Mouse (Mus musculus) lung, embryonic 14.5 days (tissue): ENCODE results near the gene Med11. TPM values are rescaled to one million over a fixed set of nuclear protein-coding genes. Genes with fewer than 3 reads are reported as not detected.

Experiments used
- ATAC-seq: fragments of 200-750 bp; cut with Nextera tagmentation; 2 replicates; pipeline ENCODE4 v1.8.0; 2017; ENCODE audit warnings: mild to moderate bottlenecking, moderate TSS enrichment, moderate library complexity; ENCODE audit not compliant: insufficient read depth
- DNase-seq: peaks from one replicate; pipeline ENCODE4 v3.0.0-alpha.2; 2015
- H3K27ac ChIP-seq: fragments of 300-500 bp; sonication (generic); 2 replicates; pipeline ENCODE4 v1.5.1; 2014; ENCODE audit warnings: low read depth, mild to moderate bottlenecking, moderate library complexity
- H3K27me3 ChIP-seq: fragments of 300-500 bp; sonication (generic); 2 replicates; pipeline ENCODE4 v1.6.1; 2014; ENCODE audit warnings: low read length, control low read depth; ENCODE audit not compliant: insufficient read depth
- H3K36me3 ChIP-seq: fragments of 300-500 bp; sonication (generic); 2 replicates; pipeline ENCODE4 v1.6.1; 2014; ENCODE audit warnings: control low read depth; ENCODE audit not compliant: insufficient read depth
- H3K4me1 ChIP-seq: fragments of 300-500 bp; sonication (generic); 2 replicates; pipeline ENCODE4 v1.6.1; 2014; ENCODE audit warnings: antibody characterized with exemption, control low read depth; ENCODE audit not compliant: insufficient read depth
- H3K4me2 ChIP-seq: fragments of 300-500 bp; sonication (generic); 2 replicates; pipeline ENCODE4 v1.6.1; 2014; ENCODE audit warnings: mild to moderate bottlenecking
- H3K4me3 ChIP-seq: fragments of 300-500 bp; sonication (generic); 2 replicates; pipeline ENCODE4 v1.5.1; 2014; ENCODE audit warnings: low read depth, low read length
- H3K9ac ChIP-seq: fragments of 300-500 bp; sonication (generic); 2 replicates; pipeline ENCODE4 v1.6.1; 2014
- H3K9me3 ChIP-seq: fragments of 300-500 bp; sonication (generic); 2 replicates; pipeline ENCODE4 v1.6.1; 2016; ENCODE audit warnings: low read depth, low read length, control low read depth
- CTCF ChIP-seq: IDR thresholded peaks from 2 replicates; pipeline ENCODE4 v1.5.1; 2016; ENCODE audit warnings: antibody characterized with exemption, low read depth
- WGBS: fragments of 180-500 bp; shearing (Covaris S2); extraction: QIAGEN DNeasy Blood & Tissue Kit; methylation state at CpG from one replicate; pipeline ENCODE4 v1.1.7; 2014; 5-methylcytosine and 5-hydroxymethylcytosine counted together
- polyA plus RNA-seq: library from polyadenylated mRNA; unstranded; fragments of >200 nt; fragmentation: Nextera tagmentation; extraction: Ambion mirVana; gene quantifications from 2 replicates; pipeline ENCODE4 v1.2.1, GENCODE M21; 2014

The Med11 gene
- polyA plus RNA-seq, 1 experiment from 2014 or later: 47.9 TPM

GRCm38 (mm10) chr11:70446756-70447155 is 5.0 kb upstream of the Med11 start:
- ATAC-seq (no peak), DNase-seq (peak; percentile 3)
- H3K36me3 ChIP-seq: 0 out of 2 replicates have a peak, but pooled peaks cover 5% of the 10 kb centered on the region
- 0 out of 2 replicates have a peak, but pooled peaks cover 3% of the 10 kb centered on the region for H3K4me1 ChIP-seq
- H3K27me3 ChIP-seq: no peaks in the 10 kb centered on the region
- no peak overlapping the region for H3K4me2 ChIP-seq
- H3K27ac ChIP-seq: no peak overlapping the region
- no peaks in the 10 kb centered on the region for H3K9me3 ChIP-seq
- H3K4me3 ChIP-seq: no peak overlapping the region
- WGBS: 44% methylated on average over 3 of the region's 3 CpGs
- TF ChIP-seq CTCF: no peak
- H3K9ac ChIP-seq: no peak overlapping the region

- H3K9ac ChIP-seq: no peak overlapping the region
- DNase-seq (no peak), ATAC-seq (no peak)
- no peak overlapping the region for H3K4me3 ChIP-seq
- 84% methylated on average over 1 of the region's 1 CpGs for WGBS
- no peak for TF ChIP-seq CTCF
- no peaks in the 10 kb centered on the region for H3K9me3 ChIP-seq
- H3K27me3 ChIP-seq: no peaks in the 10 kb centered on the region
- H3K4me1 ChIP-seq: peaks cover 5% of the 10 kb centered on the region; the same call in 1 of the 2 replicates
- H3K36me3 ChIP-seq: 0 out of 2 replicates have a peak, but pooled peaks cover 1% of the 10 kb centered on the region
- H3K27ac ChIP-seq: no peak overlapping the region
- no peak overlapping the region for H3K4me2 ChIP-seq
These were observed 4.3 kb upstream of the Med11 start for GRCm38 (mm10) chr11:70447373-70447772.

GRCm38 (mm10) chr11:70450926-70451325 is 793 bp upstream of the Med11 start:
- H3K4me1 ChIP-seq: peaks cover 14% of the 10 kb centered on the region; the same call in 1 of the 2 replicates
- no peak overlapping the region; the same call in none of the 2 replicates for H3K4me2 ChIP-seq
- 77% methylated on average over 2 of the region's 2 CpGs for WGBS
- no peak for TF ChIP-seq CTCF
- no peaks in the 10 kb centered on the region for H3K27me3 ChIP-seq
- H3K9me3 ChIP-seq: no peaks in the 10 kb centered on the region
- DNase-seq: no peak
- H3K36me3 ChIP-seq: peaks cover 8% of the 10 kb centered on the region
- H3K9ac ChIP-seq: no peak overlapping the region
- H3K4me3 ChIP-seq: no peak overlapping the region
- no peak overlapping the region for H3K27ac ChIP-seq
- no peak for ATAC-seq

- peaks cover 15% of the 10 kb centered on the region for H3K4me1 ChIP-seq
- H3K4me2 ChIP-seq: peak overlapping the region; percentile 87
- peaks cover under 1% of the 10 kb centered on the region; the same call in 1 of the 2 replicates for H3K27me3 ChIP-seq
- H3K9ac ChIP-seq: no peak overlapping the region
- no peaks in the 10 kb centered on the region for H3K9me3 ChIP-seq
- H3K27ac ChIP-seq: no peak overlapping the region
- DNase-seq (peak; percentile 9), ATAC-seq (no peak)
- TF ChIP-seq CTCF: no peak
- no peak overlapping the region for H3K4me3 ChIP-seq
- peaks cover 8% of the 10 kb centered on the region for H3K36me3 ChIP-seq
- 86% methylated on average over 9 of the region's 9 CpGs for WGBS
These were observed 1.7 kb downstream of the Med11 start for GRCm38 (mm10) chr11:70453261-70454044.

- peak within 1 kb of the TSS; percentile 64 for H3K9ac ChIP-seq
- peaks cover 12% of the 10 kb centered on the region for H3K27me3 ChIP-seq
- H3K36me3 ChIP-seq: no peaks in the 10 kb centered on the region
- 13% methylated on average over 32 of the region's 32 CpGs for WGBS
- no peaks in the 10 kb centered on the region for H3K9me3 ChIP-seq
- H3K4me2 ChIP-seq: peak within 1 kb of the TSS; percentile 98
- peaks cover 7% of the 10 kb centered on the region; the same call in 1 of the 2 replicates for H3K4me1 ChIP-seq
- DNase-seq (peak; percentile 29), ATAC-seq (peak; percentile 29; the same call in 1 of the 2 replicates)
- TF ChIP-seq CTCF: no peak
- H3K4me3 ChIP-seq: peak within 1 kb of the TSS; percentile 63
- H3K27ac ChIP-seq: no peak within 1 kb of the TSS
These were observed 7.2 kb downstream of the Med11 start, which contains the start of gene Zmynd15 for GRCm38 (mm10) chr11:70458688-70459600. Gene Zmynd15, plus strand, starts transcription at chr11:70459433.

GRCm38 (mm10) chr11:70459601-70460101 is 7.9 kb downstream of the Med11 start, which contains the start of gene Cxcl16:
Gene Cxcl16, minus strand, starts transcription at chr11:70459984.
- H3K9me3 ChIP-seq: no peaks in the 10 kb centered on the region
- DNase-seq: peak; percentile 69
- H3K9ac ChIP-seq: peak within 1 kb of the TSS; percentile 64
- peaks cover 8% of the 10 kb centered on the region; the same call in 1 of the 2 replicates for H3K4me1 ChIP-seq
- peak within 1 kb of the TSS; percentile 98 for H3K4me2 ChIP-seq
- peaks cover 19% of the 10 kb centered on the region for H3K27me3 ChIP-seq
- TF ChIP-seq CTCF: no peak
- H3K27ac ChIP-seq: no peak within 1 kb of the TSS
- H3K36me3 ChIP-seq: no peaks in the 10 kb centered on the region
- peak; percentile 64; the same call in 1 of the 2 replicates for ATAC-seq
- H3K4me3 ChIP-seq: peak within 1 kb of the TSS; percentile 63
- WGBS: 4% methylated on average over 30 of the region's 30 CpGs
